Mouse (Mus musculus) liver, adult 2 months (tissue): Measurements from ENCODE around the gene Klk8.

Source experiments
- CTCF ChIP-seq: fragments of 200-500 bp; IDR thresholded peaks from 2 replicates; pipeline ENCODE4 v1.5.1; 2011; ENCODE audit warnings: low read depth, low read length, control low read depth
- POLR2A ChIP-seq: fragments of 200-500 bp; IDR thresholded peaks from 2 replicates; pipeline ENCODE4 v1.6.1; 2011; ENCODE audit warnings: low read length, control low read depth; ENCODE audit not compliant: insufficient read depth; ENCODE audit errors: extremely low read depth

- TF ChIP-seq POLR2A (no peak), CTCF (no peak)
Observed at GRCm38 (mm10) chr7:43769636-43770035, 27.7 kb upstream of the Klk8 start.
